Mouse (Mus musculus): ENCODE data around the gene Armh3. TPM values are rescaled to one million over a fixed set of nuclear protein-coding genes. Genes with fewer than 3 reads are reported as not detected.
"Not testable (repeated sequence)": the region's sequence is repeated elsewhere in the genome, so short reads cannot be mapped to it uniquely, and the experiment has no call there.

Armh3 gene
- polyA plus RNA-seq, 1 experiment from 2014 or later = 17.0 TPM

DNA sequence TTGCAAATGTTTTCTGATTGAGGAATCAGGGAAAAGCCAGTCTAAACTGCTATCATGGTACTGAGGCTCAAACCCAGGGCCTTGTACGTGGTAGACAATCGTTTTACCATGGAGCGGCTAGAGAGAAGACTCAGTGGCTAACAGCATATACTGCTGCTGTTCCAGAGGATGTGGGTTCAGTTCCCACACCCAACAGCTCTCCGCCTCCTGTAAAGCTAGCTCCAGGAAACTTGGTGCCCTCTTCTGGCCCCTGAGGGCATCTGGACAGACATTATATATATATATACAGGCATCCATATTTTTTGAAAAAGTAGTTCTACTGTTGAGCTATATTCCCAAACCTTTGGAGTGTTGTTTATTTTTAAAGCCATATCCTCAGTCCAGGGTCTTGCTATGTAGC lies 190.6 kb downstream of the Armh3 start:
- 93% methylated on average over 4 of the region's 4 CpGs for whole genome bisulfite sequencing
- Histone ChIP-seq H3K4me3 (no peak overlapping the region), H3K9ac (no peak overlapping the region), H3K4me1 (peaks cover 17% of the 10 kb centered on the region), H3K27me3 (peaks cover 15% of the 10 kb centered on the region; the same call in 1 of the 2 replicates), H3K9me3 (replicated peaks) (no peaks in the 10 kb centered on the region), H3K27ac (no peak overlapping the region), H3K36me3 (ENCODE audit: poor library complexity, severe bottlenecking) (no peaks in the 10 kb centered on the region), H3K4me2 (no peak overlapping the region)
- ATAC-seq = no peak

DNA sequence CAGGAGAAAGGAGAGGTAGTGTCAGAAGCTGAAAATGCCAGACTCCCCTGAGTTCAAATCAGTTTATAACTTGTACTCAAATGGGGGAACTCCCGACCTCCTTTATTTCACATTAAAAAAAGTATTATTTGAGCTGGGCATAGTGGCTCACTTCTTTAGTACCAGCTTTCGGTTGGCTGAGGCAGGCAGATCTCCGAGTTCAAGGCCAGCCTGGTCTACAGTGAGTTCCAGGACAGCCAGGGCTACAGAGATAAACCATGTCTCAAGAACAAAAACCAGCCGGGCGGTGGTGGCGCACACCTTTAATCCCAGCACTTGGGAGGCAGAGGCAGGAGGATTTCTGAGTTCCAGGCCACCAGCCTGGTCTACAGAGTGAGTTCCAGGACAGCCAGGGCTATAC lies 192.5 kb downstream of the Armh3 start:
- not testable (repeated sequence) for H3K9ac ChIP-seq; H3K4me2 ChIP-seq; H3K27me3 ChIP-seq; H3K36me3 ChIP-seq (ENCODE audit: poor library complexity, severe bottlenecking); H3K4me3 ChIP-seq; H3K9me3 ChIP-seq (replicated peaks); H3K27ac ChIP-seq; H3K4me1 ChIP-seq; ATAC-seq
- WGBS = 96% methylated on average over 6 of the region's 6 CpGs

DNA sequence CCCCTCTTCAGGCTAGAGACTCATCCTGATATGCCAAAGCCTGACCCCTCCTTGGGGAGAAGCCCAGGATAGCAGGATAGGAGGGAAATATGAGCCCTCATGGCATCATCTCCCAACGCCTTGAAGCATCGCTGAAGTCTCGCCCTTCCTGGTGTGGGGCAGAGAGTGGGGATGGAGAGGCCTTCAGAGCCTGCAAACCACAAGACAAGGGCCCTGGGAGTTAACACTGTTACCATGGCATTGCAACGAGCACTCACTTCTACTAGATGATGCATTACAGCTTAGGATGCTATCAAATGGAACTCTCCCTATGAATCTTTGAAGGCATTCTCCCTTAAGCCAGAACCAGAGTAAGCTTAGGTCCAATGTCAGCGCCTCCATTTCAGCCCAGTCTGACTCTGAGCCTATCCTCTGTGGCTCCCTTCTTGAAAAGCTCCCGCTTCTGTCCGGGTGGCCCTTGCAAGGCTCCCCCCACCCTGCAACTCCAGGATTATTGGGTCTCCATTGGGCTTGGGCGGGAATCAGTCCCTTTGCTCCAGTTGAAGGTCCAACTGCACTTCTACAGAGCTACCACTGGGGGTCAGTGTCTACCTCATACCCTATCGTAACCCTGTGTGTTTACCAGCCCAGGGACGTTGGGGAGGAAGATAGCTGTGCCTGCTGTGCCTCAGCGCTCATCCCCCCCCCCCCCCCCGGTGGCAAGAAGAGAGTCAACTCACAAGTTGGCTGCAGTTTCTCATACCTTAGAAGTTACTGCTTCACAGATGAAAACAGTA lies 193.5 kb downstream of the Armh3 start:
- Histone ChIP-seq H3K4me1 (peaks cover 7% of the 10 kb centered on the region; the same call in 1 of the 2 replicates), H3K27me3 (0 out of 2 replicates have a peak, but pooled peaks cover 2% of the 10 kb centered on the region), H3K9ac (peak overlapping the region; percentile 34; the same call in 1 of the 2 replicates), H3K4me2 (0 out of 2 replicates have a peak overlapping the region, but pooled peaks have one; percentile 12), H3K27ac (no peak overlapping the region), H3K4me3 (no peak overlapping the region), H3K9me3 (replicated peaks) (no peaks in the 10 kb centered on the region), H3K36me3 (ENCODE audit: poor library complexity, severe bottlenecking) (no peaks in the 10 kb centered on the region)
- 24% methylated on average over 12 of the region's 12 CpGs for WGBS
- peak; percentile 38; the same call in 1 of the 2 replicates for ATAC-seq

DNA sequence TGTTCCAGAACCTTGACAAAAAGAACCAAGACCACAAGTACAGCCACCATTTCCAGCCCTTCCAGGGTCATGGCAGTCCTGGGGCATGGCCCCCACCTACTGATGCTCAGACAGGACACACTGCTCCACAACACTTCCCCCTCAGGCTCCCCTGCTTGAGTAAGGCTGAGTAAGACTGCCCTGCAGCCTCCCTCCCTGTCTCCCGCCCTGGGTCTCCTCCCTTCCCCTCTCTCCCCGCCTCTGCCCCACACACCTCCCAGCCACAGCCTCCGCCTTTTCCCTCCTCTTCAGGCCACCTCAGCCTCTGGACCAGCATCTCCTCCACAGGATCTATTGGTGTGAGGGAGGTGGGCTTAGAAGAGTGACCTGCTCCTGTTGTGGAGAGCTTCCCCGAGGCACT lies 194.9 kb downstream of the Armh3 start:
- ATAC-seq = no peak
- Histone ChIP-seq H3K9me3 (replicated peaks) (no peaks in the 10 kb centered on the region), H3K27ac (no peak overlapping the region), H3K9ac (no peak overlapping the region), H3K27me3 (0 out of 2 replicates have a peak, but pooled peaks cover 2% of the 10 kb centered on the region), H3K4me3 (no peak overlapping the region), H3K4me1 (peaks cover 7% of the 10 kb centered on the region; the same call in 1 of the 2 replicates), H3K36me3 (ENCODE audit: poor library complexity, severe bottlenecking) (no peaks in the 10 kb centered on the region), H3K4me2 (no peak overlapping the region)
- 24% methylated on average over 4 of the region's 4 CpGs for WGBS

DNA sequence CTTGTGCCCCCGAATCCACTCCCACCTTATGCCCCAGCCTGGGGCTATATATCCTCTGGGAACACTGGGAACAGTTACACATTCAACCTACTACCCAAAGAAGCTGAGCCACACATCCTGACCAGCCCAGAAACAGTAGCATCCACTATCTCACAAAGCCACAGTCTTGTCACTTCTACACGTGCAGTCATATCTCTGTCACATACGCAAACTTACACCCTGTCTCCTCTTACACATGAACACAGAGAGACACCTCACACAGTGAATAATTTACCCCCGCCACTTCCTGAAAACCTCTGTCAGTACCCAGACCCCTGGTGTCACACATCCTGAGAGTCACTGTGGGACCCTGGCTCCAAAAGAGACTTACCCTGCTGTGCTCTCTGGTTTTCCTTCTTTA lies 195.6 kb downstream of the Armh3 start:
- H3K36me3 ChIP-seq (ENCODE audit: poor library complexity, severe bottlenecking) = no peaks in the 10 kb centered on the region
- no peak overlapping the region for H3K27ac ChIP-seq
- peaks cover 7% of the 10 kb centered on the region; the same call in 1 of the 2 replicates for H3K4me1 ChIP-seq
- 0 out of 2 replicates have a peak, but pooled peaks cover 2% of the 10 kb centered on the region for H3K27me3 ChIP-seq
- WGBS = 74% methylated on average over 4 of the region's 4 CpGs
- H3K9me3 ChIP-seq (replicated peaks) = no peaks in the 10 kb centered on the region
- no peak for ATAC-seq
- no peak overlapping the region for H3K4me3 ChIP-seq
- no peak overlapping the region for H3K9ac ChIP-seq
- H3K4me2 ChIP-seq = no peak overlapping the region

DNA sequence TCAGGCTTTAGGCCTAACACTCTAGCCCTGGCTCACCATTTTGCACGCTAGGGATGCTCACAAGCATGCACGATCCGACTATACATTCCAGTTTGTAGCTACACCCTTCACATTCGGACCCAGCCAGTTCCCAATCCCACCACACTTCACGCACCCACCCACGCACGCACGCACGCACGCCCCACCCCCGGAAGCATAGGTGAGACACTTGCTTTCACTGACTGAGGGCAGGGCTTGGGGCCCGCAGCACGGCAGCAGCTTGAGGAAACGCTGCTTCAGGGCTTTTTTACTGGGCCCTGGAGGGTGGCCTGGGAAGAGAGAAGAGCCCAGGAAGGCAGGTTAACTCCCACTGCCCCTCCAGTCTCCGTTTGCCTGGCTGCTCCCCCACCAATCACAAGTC lies 201.4 kb downstream of the Armh3 start:
- no peak overlapping the region for H3K4me3 ChIP-seq
- ATAC-seq = no peak
- H3K9ac ChIP-seq = no peak overlapping the region
- no peak overlapping the region for H3K27ac ChIP-seq
- peaks cover 9% of the 10 kb centered on the region; the same call in 1 of the 2 replicates for H3K4me1 ChIP-seq
- no peaks in the 10 kb centered on the region for H3K27me3 ChIP-seq
- H3K4me2 ChIP-seq = no peak overlapping the region
- no peaks in the 10 kb centered on the region for H3K9me3 ChIP-seq (replicated peaks)
- H3K36me3 ChIP-seq (ENCODE audit: poor library complexity, severe bottlenecking) = no peaks in the 10 kb centered on the region
- 76% methylated on average over 15 of the region's 15 CpGs for WGBS

DNA sequence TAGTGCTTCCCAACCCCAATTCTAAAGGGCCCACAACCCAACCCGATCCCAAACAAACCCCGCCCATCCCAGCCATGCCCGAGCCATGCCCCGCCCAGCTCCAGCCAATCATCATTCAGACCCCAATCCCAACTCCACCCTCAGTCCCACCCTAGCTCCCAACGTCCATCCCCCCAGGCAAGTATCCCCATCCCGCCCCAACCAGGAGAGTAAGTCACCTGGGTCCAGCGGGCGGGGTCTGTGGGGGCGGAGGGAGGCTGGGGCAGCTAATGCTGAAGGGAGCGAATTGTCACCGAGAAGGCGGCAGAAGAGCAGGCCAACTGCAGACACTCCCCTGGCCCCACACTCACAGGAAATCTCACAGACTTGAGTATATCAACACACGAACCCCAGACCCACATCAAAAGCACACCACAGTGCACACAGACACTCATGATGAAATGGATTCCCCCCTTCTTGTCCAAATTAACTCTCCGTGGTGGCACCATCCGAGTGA lies 202.2 kb downstream of the Armh3 start:
- peak overlapping the region; percentile 38; the same call in 1 of the 2 replicates for H3K9ac ChIP-seq
- H3K4me1 ChIP-seq = peaks cover 9% of the 10 kb centered on the region; the same call in 1 of the 2 replicates
- H3K27ac ChIP-seq = no peak overlapping the region
- H3K4me2 ChIP-seq = peak overlapping the region; percentile 47
- 9% methylated on average over 15 of the region's 15 CpGs for WGBS
- no peaks in the 10 kb centered on the region for H3K36me3 ChIP-seq (ENCODE audit: poor library complexity, severe bottlenecking)
- H3K27me3 ChIP-seq = no peaks in the 10 kb centered on the region
- H3K4me3 ChIP-seq = no peak overlapping the region
- ATAC-seq = no peak
- no peaks in the 10 kb centered on the region for H3K9me3 ChIP-seq (replicated peaks)

DNA sequence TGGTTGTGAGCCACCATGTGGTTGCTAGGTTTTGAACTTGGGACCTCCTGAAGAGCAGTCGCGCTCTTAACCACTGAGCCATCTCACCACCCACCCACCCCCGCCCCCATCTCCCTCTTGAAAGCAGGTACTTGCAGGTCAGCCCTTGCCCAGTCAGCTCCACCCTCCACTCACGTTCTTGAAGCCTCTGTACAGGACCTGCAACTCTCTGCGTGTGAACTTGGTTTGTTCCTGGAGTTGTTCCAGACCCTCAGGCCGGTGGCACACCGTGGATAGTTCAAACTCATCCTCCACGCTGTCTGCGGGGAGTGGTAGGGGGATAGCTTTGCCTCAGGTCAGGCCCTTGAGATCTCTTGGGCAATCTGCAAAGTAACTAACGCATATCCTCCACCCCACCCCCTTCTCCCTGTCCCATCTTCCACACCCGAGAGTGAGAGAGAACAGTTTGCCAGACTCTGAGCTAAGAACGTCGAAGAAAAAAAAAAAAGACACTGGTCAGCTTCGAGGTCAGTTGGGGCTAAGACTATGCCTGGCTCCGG lies 202.8 kb downstream of the Armh3 start:
- Histone ChIP-seq H3K4me1 (peaks cover 9% of the 10 kb centered on the region; the same call in 1 of the 2 replicates), H3K4me3 (no peak overlapping the region), H3K27me3 (no peaks in the 10 kb centered on the region), H3K9me3 (replicated peaks) (no peaks in the 10 kb centered on the region), H3K27ac (no peak overlapping the region), H3K4me2 (peak overlapping the region; percentile 47), H3K36me3 (ENCODE audit: poor library complexity, severe bottlenecking) (no peaks in the 10 kb centered on the region), H3K9ac (no peak overlapping the region)
- 31% methylated on average over 15 of the region's 15 CpGs for WGBS
- ATAC-seq = no peak

DNA sequence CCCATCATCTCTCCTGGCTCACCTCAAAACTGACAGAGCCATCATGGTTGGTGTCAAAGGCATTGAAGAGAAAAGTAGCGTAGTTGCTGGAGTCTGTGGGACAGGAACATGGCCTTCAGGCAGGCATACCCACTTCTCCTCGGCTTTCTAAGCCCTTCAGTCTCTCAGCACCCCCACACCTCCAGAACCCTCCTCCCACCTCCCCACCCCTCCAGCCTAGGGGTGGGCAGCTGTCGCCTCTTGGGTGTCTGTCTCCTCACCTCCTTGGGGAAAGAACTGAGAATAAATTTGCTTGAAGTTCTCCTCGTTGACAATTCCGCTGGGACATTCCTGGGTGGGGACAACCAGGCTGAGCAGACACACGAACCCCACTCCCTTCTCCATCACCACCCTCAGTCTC lies 203.6 kb downstream of the Armh3 start:
- Histone ChIP-seq H3K4me2 (no peak overlapping the region), H3K36me3 (ENCODE audit: poor library complexity, severe bottlenecking) (no peaks in the 10 kb centered on the region), H3K4me1 (peaks cover 9% of the 10 kb centered on the region; the same call in 1 of the 2 replicates), H3K4me3 (no peak overlapping the region), H3K9ac (no peak overlapping the region), H3K27ac (no peak overlapping the region), H3K9me3 (replicated peaks) (no peaks in the 10 kb centered on the region), H3K27me3 (no peaks in the 10 kb centered on the region)
- 81% methylated on average over 6 of the region's 6 CpGs for WGBS
- no peak for ATAC-seq

DNA sequence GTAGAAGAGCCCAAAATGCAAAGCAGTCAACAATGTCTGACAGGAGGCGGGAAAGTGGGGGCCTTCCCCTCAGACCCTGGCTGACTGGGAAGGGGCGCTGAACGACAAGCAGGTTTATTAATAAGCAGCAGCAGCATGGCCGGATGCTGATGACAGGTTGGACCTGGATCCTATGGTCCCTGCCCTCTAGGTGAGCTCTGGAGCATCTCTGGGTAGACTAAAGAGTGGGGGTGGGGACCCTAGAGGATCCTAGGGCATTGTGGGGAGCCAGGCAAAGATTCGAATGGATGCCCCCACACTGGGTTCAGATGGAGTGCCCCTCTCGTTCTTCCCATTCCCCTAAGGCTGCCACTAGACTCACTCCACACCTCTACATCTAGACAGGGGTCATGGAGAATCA lies 205.9 kb downstream of the Armh3 start:
- no peak overlapping the region for H3K4me3 ChIP-seq
- peaks cover 9% of the 10 kb centered on the region; the same call in 1 of the 2 replicates for H3K4me1 ChIP-seq
- H3K27ac ChIP-seq = no peak overlapping the region
- H3K4me2 ChIP-seq = no peak overlapping the region
- H3K9ac ChIP-seq = no peak overlapping the region
- no peaks in the 10 kb centered on the region for H3K27me3 ChIP-seq
- H3K36me3 ChIP-seq (ENCODE audit: poor library complexity, severe bottlenecking) = no peaks in the 10 kb centered on the region
- ATAC-seq = no peak
- WGBS = 87% methylated on average over 6 of the region's 6 CpGs
- H3K9me3 ChIP-seq (replicated peaks) = no peaks in the 10 kb centered on the region

DNA sequence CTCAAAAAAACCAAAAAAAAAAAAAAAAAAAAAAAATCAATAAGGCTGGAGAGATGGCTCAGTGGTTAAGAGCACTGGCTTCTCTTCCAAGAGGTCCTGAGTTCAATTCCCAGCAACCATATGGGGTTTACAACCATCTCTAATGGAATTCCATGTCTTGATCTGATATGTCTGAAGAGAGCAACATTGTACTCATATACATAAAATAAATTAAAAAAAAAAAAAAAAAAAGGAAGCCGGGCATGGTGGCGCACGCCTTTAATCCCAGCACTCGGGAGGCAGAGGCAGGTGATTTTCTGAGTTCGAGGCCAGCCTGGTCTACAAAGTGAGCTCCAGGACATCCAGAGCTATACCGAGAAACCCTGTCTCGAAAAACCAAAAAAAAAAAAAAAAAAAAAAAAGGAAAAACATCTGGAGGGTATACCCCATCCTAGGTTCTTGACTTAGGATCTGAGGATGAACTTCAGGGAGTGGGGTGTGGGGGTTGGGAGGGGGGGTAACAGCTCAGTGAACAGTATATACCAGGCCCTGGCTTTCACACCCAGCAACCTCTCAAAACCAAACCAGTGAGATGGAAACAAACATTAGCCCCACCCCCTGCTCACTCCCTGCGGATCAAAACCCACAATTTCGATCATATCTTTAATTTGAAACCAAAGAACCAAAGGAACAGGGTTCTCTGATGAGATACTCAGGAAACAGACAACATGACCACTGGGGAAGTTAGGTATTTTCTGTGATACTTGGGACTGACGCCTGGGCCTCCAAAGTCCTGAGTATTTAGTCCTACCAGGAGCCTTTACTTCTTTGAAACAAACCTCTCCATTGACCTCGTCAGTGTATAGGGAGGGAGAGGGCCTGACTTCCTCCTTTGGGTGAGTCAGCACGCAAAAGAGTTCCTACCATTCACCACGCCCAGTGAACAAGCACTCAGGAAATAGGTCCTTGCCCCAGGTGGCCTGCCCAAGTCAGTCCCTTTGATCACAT lies 208.1 kb downstream of the Armh3 start:
- Histone ChIP-seq H3K4me1 (no peaks in the 10 kb centered on the region), H3K9ac (no peak overlapping the region), H3K4me3 (no peak overlapping the region), H3K4me2 (no peak overlapping the region), H3K27me3 (no peaks in the 10 kb centered on the region), H3K27ac (no peak overlapping the region), H3K36me3 (ENCODE audit: poor library complexity, severe bottlenecking) (no peaks in the 10 kb centered on the region), H3K9me3 (replicated peaks) (no peaks in the 10 kb centered on the region)
- no peak for ATAC-seq
- 79% methylated on average over 13 of the region's 13 CpGs for WGBS
